Mouse (Mus musculus) liver, embryonic 13.5 days (tissue): ENCODE measurements around the gene Tgif2. TPM values are rescaled to one million over a fixed set of nuclear protein-coding genes. Genes with fewer than 3 reads are reported as not detected.
"Not testable (repeated sequence)": the region's sequence is repeated elsewhere in the genome, so short reads cannot be mapped to it uniquely, and the experiment has no call there.

Source experiments
- ATAC-seq: fragments of 200-750 bp; cut with Nextera tagmentation; 2 replicates; pipeline ENCODE4 v1.8.0; 2017; ENCODE audit warnings: low read depth, mild to moderate bottlenecking, moderate number of reproducible peaks, moderate library complexity
- DNase-seq: peaks from one replicate; pipeline ENCODE4 v3.0.0; 2022
- H3K27ac ChIP-seq: fragments of 300-500 bp; sonication (generic); 2 replicates; pipeline ENCODE4 v1.5.1; 2015; ENCODE audit warnings: moderate library complexity, mild to moderate bottlenecking, inconsistent platforms
- H3K27me3 ChIP-seq: fragments of 300-500 bp; sonication (generic); 2 replicates; pipeline ENCODE4 v1.6.1; 2015; ENCODE audit warnings: mild to moderate bottlenecking, inconsistent platforms
- H3K36me3 ChIP-seq: fragments of 300-500 bp; sonication (generic); 2 replicates; pipeline ENCODE4 v1.6.1; 2015; ENCODE audit warnings: mild to moderate bottlenecking, inconsistent platforms
- H3K4me1 ChIP-seq: fragments of 300-500 bp; sonication (generic); replicated peaks from 2 replicates; pipeline ENCODE4 v1.6.1; 2015; ENCODE audit warnings: inconsistent platforms
- H3K4me2 ChIP-seq: fragments of 300-500 bp; sonication (generic); 2 replicates; pipeline ENCODE4 v1.6.1; 2015; ENCODE audit warnings: inconsistent platforms, mild to moderate bottlenecking, moderate library complexity
- H3K4me3 ChIP-seq: fragments of 300-500 bp; sonication (generic); replicated peaks from 2 replicates; pipeline ENCODE4 v1.5.1; 2015; ENCODE audit warnings: mild to moderate bottlenecking, inconsistent platforms
- H3K9ac ChIP-seq: fragments of 300-500 bp; sonication (generic); 2 replicates; pipeline ENCODE4 v1.6.1; 2015; ENCODE audit warnings: mild to moderate bottlenecking, inconsistent platforms
- H3K9me3 ChIP-seq: fragments of 300-500 bp; sonication (generic); replicated peaks from 2 replicates; pipeline ENCODE4 v1.6.1; 2016; ENCODE audit warnings: inconsistent platforms
- WGBS: fragments of 180-500 bp; shearing (Covaris S2); methylation state at CpG from one replicate; pipeline ENCODE4 v1.1.7; 2015; ENCODE audit not compliant: insufficient replicate concordance; 5-methylcytosine and 5-hydroxymethylcytosine counted together
- polyA plus RNA-seq: library from polyadenylated mRNA; unstranded; fragments of >200 nt; fragmentation: Nextera tagmentation; extraction: Ambion mirVana; gene quantifications from 2 replicates; pipeline ENCODE4 v1.2.1, GENCODE M21; 2015

Gene Tgif2
- 7.2 and 9.0 TPM in 2 replicates for polyA plus RNA-seq

GRCm38 (mm10) chr2:156839319-156840191, at the start of gene Tgif2:
Gene Tgif2, plus strand, starts transcription at chr2:156840007.
- Histone ChIP-seq H3K27me3 (no peaks in the 10 kb centered on the region), H3K27ac (peak within 1 kb of the TSS; percentile 71), H3K4me2 (peak within 1 kb of the TSS; percentile 96), H3K9ac (peak within 1 kb of the TSS; percentile 82), H3K9me3 (no peaks in the 10 kb centered on the region), H3K4me3 (peak within 1 kb of the TSS; percentile 77), H3K4me1 (peaks cover 53% of the 10 kb centered on the region), H3K36me3 (peaks cover 29% of the 10 kb centered on the region)
- WGBS: 3% methylated on average over 51 of the region's 61 CpGs
- ATAC-seq (peak; percentile 76), DNase-seq (peak; percentile 72)

- H3K27ac ChIP-seq: no peak overlapping the region
- H3K9me3 ChIP-seq: peaks cover 6% of the 10 kb centered on the region; the same call in 1 of the 2 replicates
- H3K9ac ChIP-seq: no peak overlapping the region
- ATAC-seq: no peak
- no peak for DNase-seq
- WGBS: 87% methylated on average over 1 of the region's 1 CpGs
- H3K4me2 ChIP-seq: no peak overlapping the region
- H3K27me3 ChIP-seq: no peaks in the 10 kb centered on the region
- H3K4me1 ChIP-seq: peaks cover 13% of the 10 kb centered on the region
- no peak overlapping the region for H3K4me3 ChIP-seq
- no peaks in the 10 kb centered on the region for H3K36me3 ChIP-seq
Measured at GRCm38 (mm10) chr2:156798516-156798915, 41.3 kb upstream of the Tgif2 start.

GRCm38 (mm10) chr2:156801045-156801444, 38.8 kb upstream of the Tgif2 start:
- ATAC-seq: no peak
- 65% methylated on average over 4 of the region's 4 CpGs for WGBS
- H3K9ac ChIP-seq: no peak overlapping the region
- no peak overlapping the region for H3K4me2 ChIP-seq
- H3K27me3 ChIP-seq: no peaks in the 10 kb centered on the region
- no peak overlapping the region for H3K27ac ChIP-seq
- H3K4me3 ChIP-seq: no peak overlapping the region
- DNase-seq: no peak
- no peaks in the 10 kb centered on the region for H3K36me3 ChIP-seq
- peaks cover 21% of the 10 kb centered on the region for H3K4me1 ChIP-seq
- peaks cover 6% of the 10 kb centered on the region; the same call in 1 of the 2 replicates for H3K9me3 ChIP-seq

DNA sequence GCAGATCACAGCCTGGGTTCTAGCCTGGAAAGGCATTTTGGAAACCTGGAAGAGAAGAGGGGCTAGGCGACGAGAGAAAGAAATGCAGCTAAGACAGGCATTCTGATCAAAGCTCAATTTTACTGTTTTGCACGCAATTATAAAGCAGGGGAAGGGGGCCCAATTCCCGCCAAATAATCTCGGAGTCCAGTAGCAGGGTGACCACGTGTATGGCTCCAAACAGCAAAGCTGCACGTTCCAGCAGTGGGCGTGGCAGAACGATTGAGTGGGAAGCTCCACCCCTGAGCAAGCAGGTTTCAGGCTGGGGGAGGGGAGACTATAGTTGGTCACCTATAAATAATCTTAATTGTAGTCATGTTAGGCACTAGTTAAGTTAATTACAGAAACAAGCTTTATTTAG, 37.7 kb upstream of the Tgif2 start:
- H3K4me2 ChIP-seq, H3K27me3 ChIP-seq, H3K27ac ChIP-seq, H3K4me3 ChIP-seq, ATAC-seq, H3K9ac ChIP-seq, H3K9me3 ChIP-seq, DNase-seq, H3K36me3 ChIP-seq: not testable (repeated sequence)
- peaks cover 24% of the 10 kb centered on the region for H3K4me1 ChIP-seq
- WGBS: 35% methylated on average over 9 of the region's 9 CpGs

- no peak overlapping the region; the same call in 1 of the 2 replicates for H3K27ac ChIP-seq
- peak; percentile 41; the same call in 1 of the 2 replicates for ATAC-seq
Measured at GRCm38 (mm10) chr2:156803698-156804372, 36.0 kb upstream of the Tgif2 start.

GRCm38 (mm10) chr2:156804589-156804988, 35.2 kb upstream of the Tgif2 start:
- DNase-seq: no peak
- WGBS: 88% methylated on average over 4 of the region's 4 CpGs
- Histone ChIP-seq H3K9me3 (no peaks in the 10 kb centered on the region), H3K27me3 (no peaks in the 10 kb centered on the region), H3K36me3 (no peaks in the 10 kb centered on the region), H3K27ac (no peak overlapping the region), H3K4me2 (no peak overlapping the region), H3K4me1 (peaks cover 24% of the 10 kb centered on the region), H3K9ac (no peak overlapping the region), H3K4me3 (no peak overlapping the region)
- ATAC-seq: no peak; the same call in 1 of the 2 replicates

More at GRCm38 (mm10) chr2:156803698-156804372, 36.0 kb upstream of the Tgif2 start:
- H3K9me3 ChIP-seq: no peaks in the 10 kb centered on the region
- DNase-seq: no peak
- H3K27me3 ChIP-seq: no peaks in the 10 kb centered on the region
- H3K36me3 ChIP-seq: no peaks in the 10 kb centered on the region
- 30% methylated on average over 4 of the region's 4 CpGs for WGBS
- H3K4me1 ChIP-seq: peaks cover 24% of the 10 kb centered on the region
- H3K4me3 ChIP-seq: no peak overlapping the region
- no peak overlapping the region for H3K4me2 ChIP-seq
- H3K9ac ChIP-seq: no peak overlapping the region

GRCm38 (mm10) chr2:156806886-156807285, 32.9 kb upstream of the Tgif2 start:
- 53% methylated on average over 6 of the region's 6 CpGs for WGBS
- Histone ChIP-seq H3K4me3 (no peak overlapping the region), H3K27ac (no peak overlapping the region), H3K36me3 (no peaks in the 10 kb centered on the region), H3K4me1 (peaks cover 24% of the 10 kb centered on the region), H3K9ac (no peak overlapping the region), H3K9me3 (no peaks in the 10 kb centered on the region), H3K4me2 (no peak overlapping the region), H3K27me3 (no peaks in the 10 kb centered on the region)
- DNase-seq (no peak), ATAC-seq (no peak)

GRCm38 (mm10) chr2:156809579-156809978, 30.2 kb upstream of the Tgif2 start:
- H3K27me3 ChIP-seq: no peaks in the 10 kb centered on the region
- WGBS: 9% methylated on average over 2 of the region's 2 CpGs
- peaks cover 3% of the 10 kb centered on the region for H3K4me1 ChIP-seq
- no peaks in the 10 kb centered on the region for H3K36me3 ChIP-seq
- no peak overlapping the region for H3K4me3 ChIP-seq
- no peak overlapping the region for H3K9ac ChIP-seq
- H3K4me2 ChIP-seq: no peak overlapping the region
- ATAC-seq (no peak), DNase-seq (peak; percentile 26)
- H3K9me3 ChIP-seq: no peaks in the 10 kb centered on the region
- H3K27ac ChIP-seq: no peak overlapping the region

GRCm38 (mm10) chr2:156810716-156811115, 29.1 kb upstream of the Tgif2 start:
- DNase-seq (no peak), ATAC-seq (no peak)
- no peak overlapping the region for H3K9ac ChIP-seq
- no peak overlapping the region for H3K4me3 ChIP-seq
- H3K4me1 ChIP-seq: peaks cover 9% of the 10 kb centered on the region
- H3K36me3 ChIP-seq: no peaks in the 10 kb centered on the region
- H3K4me2 ChIP-seq: no peak overlapping the region
- no peaks in the 10 kb centered on the region for H3K27me3 ChIP-seq
- no peak overlapping the region for H3K27ac ChIP-seq
- no peaks in the 10 kb centered on the region for H3K9me3 ChIP-seq
- 94% methylated on average over 10 of the region's 10 CpGs for WGBS

GRCm38 (mm10) chr2:156811556-156811955, 28.3 kb upstream of the Tgif2 start:
- H3K4me2 ChIP-seq: no peak overlapping the region
- peaks cover 9% of the 10 kb centered on the region for H3K4me1 ChIP-seq
- WGBS: 59% methylated on average over 5 of the region's 5 CpGs
- no peaks in the 10 kb centered on the region for H3K9me3 ChIP-seq
- DNase-seq (no peak), ATAC-seq (no peak)
- H3K9ac ChIP-seq: no peak overlapping the region
- H3K27ac ChIP-seq: no peak overlapping the region
- H3K36me3 ChIP-seq: no peaks in the 10 kb centered on the region
- no peaks in the 10 kb centered on the region for H3K27me3 ChIP-seq
- H3K4me3 ChIP-seq: no peak overlapping the region

- Histone ChIP-seq H3K27ac (no peak overlapping the region), H3K4me3 (no peak overlapping the region), H3K9me3 (no peaks in the 10 kb centered on the region), H3K4me1 (peaks cover 6% of the 10 kb centered on the region; the same call in 1 of the 2 replicates), H3K9ac (no peak overlapping the region), H3K36me3 (no peaks in the 10 kb centered on the region), H3K4me2 (no peak overlapping the region), H3K27me3 (no peaks in the 10 kb centered on the region)
- ATAC-seq (no peak), DNase-seq (no peak)
- WGBS: 27% methylated on average over 8 of the region's 8 CpGs
Measured at GRCm38 (mm10) chr2:156814344-156814801, 25.4 kb upstream of the Tgif2 start.
